Mouse (Mus musculus) intestine, postnatal 0 days (tissue): ENCODE measurements around the gene Traf3. TPM values are rescaled to one million over a fixed set of nuclear protein-coding genes. Genes with fewer than 3 reads are reported as not detected.

Experiments
- ATAC-seq: fragments of 200-750 bp; cut with Nextera tagmentation; 2 replicates; pipeline ENCODE4 v1.8.0; 2017; ENCODE audit warnings: mild to moderate bottlenecking, moderate TSS enrichment, moderate library complexity
- H3K27ac ChIP-seq: fragments of 300-500 bp; sonication (generic); 2 replicates; pipeline ENCODE4 v1.5.1; 2014; ENCODE audit warnings: mild to moderate bottlenecking, low read depth, low read length, moderate library complexity
- H3K27me3 ChIP-seq: fragments of 300-500 bp; sonication (generic); replicated peaks from 2 replicates; pipeline ENCODE4 v1.6.1; 2014; ENCODE audit warnings: low read length, mixed read lengths; ENCODE audit not compliant: control insufficient read depth, insufficient read depth
- H3K36me3 ChIP-seq: fragments of 300-500 bp; sonication (generic); 2 replicates; pipeline ENCODE4 v1.6.1; 2014; ENCODE audit warnings: mild to moderate bottlenecking, moderate library complexity; ENCODE audit not compliant: control insufficient read depth, insufficient read depth
- H3K4me1 ChIP-seq: fragments of 300-500 bp; sonication (generic); replicated peaks from 2 replicates; pipeline ENCODE4 v1.6.1; 2014; ENCODE audit warnings: antibody characterized with exemption, low read length, mixed read lengths; ENCODE audit not compliant: control insufficient read depth, insufficient read depth
- H3K4me2 ChIP-seq: fragments of 300-500 bp; sonication (generic); replicated peaks from 2 replicates; pipeline ENCODE4 v1.6.1; 2014; ENCODE audit warnings: low read depth, mild to moderate bottlenecking, moderate library complexity
- H3K4me3 ChIP-seq: fragments of 300-500 bp; sonication (generic); 2 replicates; pipeline ENCODE4 v1.5.1; 2014; ENCODE audit warnings: low read depth, low read length
- H3K9ac ChIP-seq: fragments of 300-500 bp; sonication (generic); 2 replicates; pipeline ENCODE4 v1.6.1; 2014; ENCODE audit warnings: mild to moderate bottlenecking, low read depth, low read length
- H3K9me3 ChIP-seq: fragments of 300-500 bp; sonication (generic); 2 replicates; pipeline ENCODE4 v1.6.1; 2016; ENCODE audit warnings: mixed run types; ENCODE audit not compliant: control insufficient read depth
- CTCF ChIP-seq: sonication (generic); IDR thresholded peaks from 2 replicates; pipeline ENCODE4 v1.5.1; 2016; ENCODE audit warnings: low read depth, mild to moderate bottlenecking, control low read depth, antibody characterized with exemption, moderate library complexity
- WGBS: fragments of 180-500 bp; shearing (Covaris S2); extraction: QIAGEN DNeasy Blood & Tissue Kit; methylation state at CpG from one replicate; pipeline ENCODE4 v1.1.7; 2014; 5-methylcytosine and 5-hydroxymethylcytosine counted together
- polyA plus RNA-seq: library from polyadenylated mRNA; unstranded; fragments of >200 nt; fragmentation: Nextera tagmentation; extraction: Ambion mirVana; gene quantifications from 2 replicates; pipeline ENCODE4 v1.2.1, GENCODE M21; 2015

The Traf3 gene
- polyA plus RNA-seq, 1 experiment from 2014 or later = 4.0 TPM

- Histone ChIP-seq H3K4me2 (no peak overlapping the region), H3K27ac (no peak overlapping the region; the same call in 1 of the 2 replicates), H3K9ac (no peak overlapping the region), H3K27me3 (no peaks in the 10 kb centered on the region), H3K4me3 (no peak overlapping the region), H3K4me1 (no peaks in the 10 kb centered on the region), H3K9me3 (no peaks in the 10 kb centered on the region), H3K36me3 (peaks cover 25% of the 10 kb centered on the region)
- ATAC-seq = no peak
- WGBS = 95% methylated on average over 8 of the region's 8 CpGs
- no peak for TF ChIP-seq CTCF
These were observed 83.9 kb downstream of the Traf3 start for GRCm38 (mm10) chr12:111250116-111250515.

DNA sequence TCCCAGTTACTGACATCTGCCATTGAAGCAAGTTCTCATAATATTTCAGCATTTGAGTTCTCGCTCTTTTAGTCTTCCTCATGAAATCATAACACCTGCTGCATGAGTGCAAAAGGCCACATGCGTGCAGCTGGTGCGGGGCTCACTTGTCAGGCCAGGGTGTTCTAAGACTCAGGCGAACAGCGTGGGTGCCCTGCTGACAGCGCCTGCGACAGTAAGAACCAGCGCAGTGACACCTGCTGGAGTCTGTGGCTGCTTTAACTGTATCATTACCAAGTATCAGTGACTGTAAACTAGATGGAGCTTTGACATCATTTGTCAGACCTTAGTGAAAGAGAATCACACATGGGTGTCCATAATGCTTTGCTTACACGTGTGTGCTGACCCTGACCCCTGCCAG, 85.1 kb downstream of the Traf3 start:
- no peak for ATAC-seq
- H3K4me1 ChIP-seq = no peaks in the 10 kb centered on the region
- peaks cover 35% of the 10 kb centered on the region for H3K36me3 ChIP-seq
- H3K27ac ChIP-seq = no peak overlapping the region
- no peaks in the 10 kb centered on the region for H3K27me3 ChIP-seq
- no peaks in the 10 kb centered on the region for H3K9me3 ChIP-seq
- peak; percentile 49 for TF ChIP-seq CTCF
- WGBS = 69% methylated on average over 9 of the region's 9 CpGs
- no peak overlapping the region for H3K9ac ChIP-seq
- H3K4me3 ChIP-seq = no peak overlapping the region
- no peak overlapping the region for H3K4me2 ChIP-seq

GRCm38 (mm10) chr12:111263650-111264049, 97.5 kb downstream of the Traf3 start:
- Histone ChIP-seq H3K9ac (no peak overlapping the region), H3K4me2 (no peak overlapping the region), H3K27ac (no peak overlapping the region), H3K27me3 (no peaks in the 10 kb centered on the region), H3K9me3 (no peaks in the 10 kb centered on the region), H3K4me3 (no peak overlapping the region), H3K36me3 (peaks cover 20% of the 10 kb centered on the region), H3K4me1 (no peaks in the 10 kb centered on the region)
- no peak for TF ChIP-seq CTCF
- no peak for ATAC-seq
- WGBS = 92% methylated on average over 16 of the region's 16 CpGs

DNA sequence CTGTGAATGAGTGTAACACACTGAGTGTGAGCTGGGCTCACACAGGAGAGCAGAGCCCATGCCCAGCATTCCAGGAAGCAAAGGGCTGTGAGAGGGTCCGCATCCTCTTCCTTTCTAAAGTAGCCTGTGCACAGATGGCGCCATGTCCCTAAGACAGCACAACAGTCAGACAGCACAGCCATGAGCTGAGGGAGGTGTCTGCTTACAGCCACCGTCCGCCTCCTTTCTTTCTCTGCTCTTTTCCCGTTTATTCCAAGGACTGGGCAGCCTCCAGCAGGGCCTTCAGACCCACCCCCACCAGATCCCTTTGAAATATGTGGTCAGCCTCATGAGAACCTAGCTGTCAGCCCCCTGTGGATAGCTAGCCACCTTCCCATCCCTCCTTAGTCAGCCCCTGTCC, 99.0 kb downstream of the Traf3 start:
- ATAC-seq = no peak

DNA sequence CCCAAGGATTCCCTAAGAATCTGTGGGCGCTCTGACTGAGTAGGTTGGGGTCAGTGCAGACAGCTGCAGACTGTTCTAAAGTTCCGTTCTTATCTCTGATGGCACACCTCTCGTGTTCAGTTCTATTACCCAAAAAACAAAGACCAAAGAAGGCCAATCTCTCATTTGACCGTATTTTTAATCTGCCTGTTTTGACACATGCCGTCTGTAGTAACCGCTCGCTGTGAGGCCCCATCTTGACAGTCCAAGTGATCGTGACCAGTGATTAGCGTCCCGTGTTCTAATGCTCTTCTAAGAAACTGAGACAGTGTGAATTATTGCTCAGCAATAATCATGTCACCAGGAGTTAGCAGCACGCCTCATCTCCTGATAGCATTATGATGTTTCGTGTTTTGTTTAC, 100.4 kb downstream of the Traf3 start:
- no peak for ATAC-seq

More for the DNA sequence above, 99.0 kb downstream of the Traf3 start:
- H3K9ac ChIP-seq = no peak overlapping the region
- no peak overlapping the region for H3K4me3 ChIP-seq
- H3K27me3 ChIP-seq = no peaks in the 10 kb centered on the region
- WGBS = 79% methylated on average over 5 of the region's 5 CpGs
- no peak overlapping the region for H3K27ac ChIP-seq
- 0 out of 2 replicates have a peak, but pooled peaks cover under 1% of the 10 kb centered on the region for H3K4me1 ChIP-seq
- H3K9me3 ChIP-seq = no peaks in the 10 kb centered on the region
- H3K4me2 ChIP-seq = no peak overlapping the region
- TF ChIP-seq CTCF = no peak
- H3K36me3 ChIP-seq = peaks cover 17% of the 10 kb centered on the region; the same call in 1 of the 2 replicates

DNA sequence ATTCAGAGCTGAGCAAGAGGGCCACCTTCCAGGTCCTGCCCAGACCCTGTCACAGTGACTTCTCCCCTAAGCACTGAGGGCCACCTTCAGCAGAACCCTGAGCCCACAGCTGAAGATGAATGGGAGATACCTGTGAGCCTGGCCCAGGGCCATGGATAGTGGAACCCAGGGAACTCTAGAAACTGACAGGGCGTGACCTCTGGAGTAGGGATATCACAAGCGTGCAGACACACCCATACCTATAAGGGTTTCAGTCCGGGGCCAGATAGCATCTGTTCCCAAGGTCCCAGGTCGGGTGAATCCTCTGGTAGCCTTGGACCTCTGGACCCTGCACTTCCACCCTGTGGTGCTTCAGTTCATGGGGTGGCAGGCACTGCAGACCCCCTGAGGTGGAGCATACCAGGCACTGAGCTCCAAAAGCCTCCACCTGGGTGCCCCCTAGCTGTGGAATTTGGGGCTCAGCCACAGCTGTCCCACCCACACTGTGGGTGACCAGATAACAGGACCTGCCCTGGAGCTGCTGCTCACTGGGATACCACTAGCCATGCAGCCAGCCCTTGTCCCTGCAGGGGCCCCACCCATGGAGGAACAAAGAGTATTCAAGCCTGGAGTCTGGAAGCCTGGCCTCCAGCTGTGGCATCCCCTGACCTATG, 101.6 kb downstream of the Traf3 start:
- no peak for TF ChIP-seq CTCF
- ATAC-seq = no peak
- H3K9me3 ChIP-seq = no peaks in the 10 kb centered on the region
- H3K4me2 ChIP-seq = no peak overlapping the region
- no peak overlapping the region for H3K27ac ChIP-seq
- no peak overlapping the region for H3K4me3 ChIP-seq
- WGBS = 41% methylated on average over 4 of the region's 4 CpGs
- H3K36me3 ChIP-seq = 0 out of 2 replicates have a peak, but pooled peaks cover 4% of the 10 kb centered on the region
- peaks cover 16% of the 10 kb centered on the region; the same call in 1 of the 2 replicates for H3K27me3 ChIP-seq
- H3K9ac ChIP-seq = no peak overlapping the region
- 0 out of 2 replicates have a peak, but pooled peaks cover 2% of the 10 kb centered on the region for H3K4me1 ChIP-seq

More for the DNA sequence above, 100.4 kb downstream of the Traf3 start:
- Histone ChIP-seq H3K27me3 (peaks cover 9% of the 10 kb centered on the region; the same call in 1 of the 2 replicates), H3K9me3 (no peaks in the 10 kb centered on the region), H3K4me2 (no peak overlapping the region), H3K36me3 (peaks cover 9% of the 10 kb centered on the region; the same call in 1 of the 2 replicates), H3K4me1 (0 out of 2 replicates have a peak, but pooled peaks cover 2% of the 10 kb centered on the region), H3K9ac (no peak overlapping the region), H3K4me3 (no peak overlapping the region), H3K27ac (no peak overlapping the region)
- TF ChIP-seq CTCF = no peak
- 75% methylated on average over 12 of the region's 12 CpGs for WGBS
